17 mouse cellular contexts compared by ENCODE assay signal in genomic region chr7:64153535-64153934, GRCm38 (mm10). TPM values are rescaled to one million over a fixed set of nuclear protein-coding genes. Genes with fewer than 3 reads are reported as not detected.
"Had no signal": no experiment of that assay in that cellular context is flagged by ENCODE, and none has a peak within 500 bp of the region (broad histone marks: within the 10 kb centered on the region; RNA-seq: fewer than 3 reads in every experiment).

Trpm1 (plus strand) TSS chr7:64153835.

- H3K4me3 ChIP-seq: lung, embryonic 15.5 days; midbrain, embryonic 13.5 days; midbrain, embryonic 15.5 days; neural tube, embryonic 12.5 days; stomach, embryonic 15.5 days had no signal

- H3K27ac ChIP-seq: lung, embryonic 15.5 days; macrophage; midbrain, embryonic 13.5 days; midbrain, embryonic 15.5 days; neural tube, embryonic 12.5 days; stomach, embryonic 15.5 days; stomach, postnatal 0 days had no signal

- H3K4me1 ChIP-seq: neural tube, embryonic 12.5 days had no signal

- H3K9ac ChIP-seq: liver, postnatal 0 days; lung, embryonic 15.5 days; midbrain, embryonic 13.5 days; midbrain, embryonic 15.5 days; neural tube, embryonic 12.5 days; stomach, embryonic 15.5 days had no signal

- H3K27me3 ChIP-seq: lung, embryonic 15.5 days; midbrain, embryonic 13.5 days; midbrain, embryonic 15.5 days; neural tube, embryonic 12.5 days; stomach, embryonic 15.5 days had no signal

- ATAC-seq: liver, postnatal 0 days; lung, postnatal 0 days; midbrain, embryonic 13.5 days; midbrain, embryonic 15.5 days had no signal

- H3K9me3 ChIP-seq: lung, embryonic 15.5 days; midbrain, embryonic 13.5 days; midbrain, embryonic 15.5 days; neural tube, embryonic 12.5 days; stomach, embryonic 15.5 days had no signal

- H3K36me3 ChIP-seq: lung, embryonic 15.5 days; midbrain, embryonic 13.5 days; midbrain, embryonic 15.5 days; neural tube, embryonic 12.5 days; stomach, embryonic 15.5 days had no signal

- H3K4me2 ChIP-seq: lung, embryonic 15.5 days; midbrain, embryonic 11.5 days; midbrain, embryonic 13.5 days; stomach, embryonic 15.5 days had no signal

- DNase-seq: liver, postnatal 0 days; lung, adult 2 months; lung, postnatal 14 days; lung, postnatal 36 days; right cerebral cortex, postnatal 14 days; thymus, adult 2 months; thymus, postnatal 25 days; thymus, postnatal 4 days had no signal

RNA-seq across cellular contexts. Expression of gene Trpm1, which starts in this region (rescaled TPM):
- polyA plus RNA-seq: liver, postnatal 0 days; lung, embryonic 15.5 days; lung, postnatal 0 days; macrophage had no signal
